Mouse (Mus musculus) cerebellum, adult 9-10 months (tissue): Measurements from ENCODE around the gene Amz2.
"Not testable (repeated sequence)": the region's sequence is repeated elsewhere in the genome, so short reads cannot be mapped to it uniquely, and the experiment has no call there.

Experiments
- DNase-seq: peaks from one replicate; pipeline ENCODE4 v3.0.0; 2022

Gene Amz2

GRCm38 (mm10) chr11:109470921-109471861 is 45.4 kb downstream of the Amz2 start:
- DNase-seq: no peak

DNA sequence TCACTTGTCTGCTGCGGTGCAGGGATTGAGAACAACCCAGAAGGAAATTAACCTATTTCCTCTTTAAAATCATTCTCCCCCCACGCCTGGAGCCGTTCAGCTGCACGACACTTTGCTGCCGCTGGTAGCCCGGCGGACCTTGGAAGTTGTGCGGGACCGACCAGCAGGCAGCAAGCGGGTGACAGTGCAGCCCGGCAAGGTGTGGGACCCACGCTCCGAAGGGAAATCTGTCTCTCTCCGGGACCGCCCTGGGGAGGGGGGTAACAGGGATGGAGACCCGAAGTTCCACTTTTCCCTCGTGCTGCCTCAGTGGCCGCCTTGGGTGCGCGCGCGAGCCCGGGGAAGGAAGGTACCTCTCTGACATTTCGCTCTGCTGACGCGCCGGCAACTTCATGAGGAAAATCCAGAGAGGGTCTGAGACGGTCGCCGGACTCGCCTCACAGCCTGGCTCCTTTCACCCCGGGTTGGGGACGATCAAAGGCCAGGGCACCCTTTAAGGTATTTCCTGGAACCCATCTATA is 46.5 kb downstream of the Amz2 start:
- DNase-seq: peak; percentile 49

DNA sequence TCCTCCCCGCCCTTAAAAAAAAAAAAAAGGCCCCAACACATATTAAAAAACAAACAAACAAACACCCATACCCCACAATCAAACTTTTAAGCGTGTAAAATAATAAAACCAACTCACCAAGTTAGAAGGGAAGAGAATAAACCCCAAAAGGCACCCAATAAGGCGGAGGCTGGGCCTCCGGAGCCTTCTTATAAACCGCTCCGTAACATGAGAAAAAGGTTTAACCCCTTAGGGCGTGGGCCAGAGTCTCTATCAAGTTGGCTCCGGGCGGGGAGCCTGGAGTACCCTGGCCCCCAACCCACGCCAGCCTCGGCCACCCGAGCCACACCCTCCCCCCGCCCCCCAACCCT is 47.0 kb downstream of the Amz2 start:
- DNase-seq: no peak

DNA sequence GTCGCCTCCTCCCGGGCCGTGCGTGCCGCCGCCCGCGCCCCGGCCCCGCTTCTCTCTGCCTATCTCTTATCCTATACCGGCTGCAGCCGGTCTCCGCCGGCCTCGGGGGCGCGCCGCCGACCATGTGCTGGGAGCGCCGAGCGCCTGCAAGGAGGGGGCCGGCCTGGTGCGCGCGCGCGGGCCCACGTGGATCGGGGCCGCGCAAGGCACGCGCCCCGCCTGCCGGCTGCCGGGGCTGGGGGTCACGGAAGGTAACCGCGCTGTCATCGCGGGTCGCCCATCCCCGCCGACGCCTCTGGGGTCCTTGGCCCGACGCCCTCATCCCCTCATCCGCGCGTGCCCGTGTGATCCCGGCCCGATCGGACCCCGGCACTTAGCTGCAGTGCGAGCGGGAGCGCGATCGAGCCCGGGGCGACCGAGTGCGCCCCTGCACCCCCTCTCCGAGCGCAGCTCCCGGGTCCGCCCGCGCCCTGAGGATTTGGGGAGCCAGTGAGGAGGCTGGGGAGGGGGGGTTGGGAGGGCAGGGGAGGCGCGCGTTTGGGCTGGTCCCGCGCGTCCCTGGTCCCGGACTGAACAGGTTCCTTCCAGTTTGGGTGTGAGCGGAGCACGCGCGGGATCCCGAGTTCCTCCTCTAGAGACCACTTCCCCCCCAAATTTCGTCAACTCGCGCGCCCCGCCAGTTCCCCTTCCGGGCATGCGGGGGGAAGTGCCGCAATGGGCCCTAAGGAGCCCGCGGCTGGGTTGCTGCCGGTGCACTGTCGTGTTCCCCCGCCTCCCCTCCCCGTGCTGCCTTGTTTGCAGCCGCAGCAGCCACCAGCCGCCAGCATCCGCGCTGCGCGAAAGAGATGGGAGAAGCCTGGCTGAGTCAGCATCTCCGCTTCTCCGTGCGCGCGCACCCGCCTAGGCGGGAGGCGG is 47.7 kb downstream of the Amz2 start, which contains the start of the genes Arsg and Slc16a6:
Gene Arsg (plus strand): TSS at position 204 of the 915 bp plus-strand sequence.
Gene Slc16a6 (minus strand): TSS at position 428 of the 915 bp plus-strand sequence.
- DNase-seq: peak; percentile 88

DNA sequence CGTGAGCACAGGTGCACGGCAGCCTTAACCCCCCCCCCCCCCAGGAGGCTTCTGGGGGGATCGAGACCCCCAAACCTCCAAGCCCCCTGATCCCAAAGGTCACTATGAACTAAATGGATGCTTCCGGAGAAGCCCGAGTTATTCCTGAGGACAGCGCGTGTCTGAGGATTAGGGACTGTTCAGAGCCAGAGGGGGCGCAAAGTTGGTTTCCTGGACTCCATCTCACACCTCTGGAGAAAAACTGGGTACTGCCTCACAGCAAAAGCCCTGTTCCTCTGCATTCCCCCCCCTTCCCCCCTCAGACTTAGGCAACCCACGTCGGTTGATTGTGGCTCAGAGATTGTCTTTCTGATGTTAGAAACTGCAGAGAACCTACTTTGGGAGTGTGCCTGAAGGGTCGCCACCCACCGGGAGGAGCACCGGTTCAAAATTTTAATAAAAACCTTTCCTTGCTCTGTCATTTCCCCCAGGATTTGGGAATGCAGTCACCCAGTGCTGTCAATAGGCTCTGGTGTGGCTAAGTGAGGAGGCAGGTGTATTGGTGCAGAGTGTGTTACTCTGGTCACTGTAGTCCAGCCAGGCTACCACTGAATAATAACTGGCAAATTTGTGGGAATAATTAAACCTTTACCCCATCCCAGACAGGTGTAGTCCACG is 48.5 kb downstream of the Amz2 start:
- DNase-seq: peak; percentile 50

- no peak for DNase-seq
These were observed 49.1 kb downstream of the Amz2 start for GRCm38 (mm10) chr11:109474836-109475235.

DNA sequence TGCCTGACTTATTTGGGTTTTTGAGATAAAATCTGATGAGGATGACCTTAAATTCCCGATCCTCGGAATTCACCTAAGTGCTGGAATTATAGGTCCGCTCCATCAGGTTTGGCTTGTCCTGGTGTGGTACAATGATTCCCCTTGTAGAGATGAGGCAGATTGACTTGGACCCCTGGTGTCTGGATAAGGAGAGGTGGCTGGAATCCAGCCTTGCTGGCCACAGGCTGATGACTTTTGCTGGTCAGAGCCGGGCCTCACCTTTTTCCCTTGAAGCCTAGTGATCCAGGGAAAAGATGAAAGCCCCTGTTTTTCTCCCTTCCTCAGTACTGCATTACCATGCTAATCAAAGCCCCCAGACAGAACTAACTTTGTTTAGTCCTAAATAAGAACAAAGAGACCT is 50.0 kb downstream of the Amz2 start:
- no peak for DNase-seq

DNA sequence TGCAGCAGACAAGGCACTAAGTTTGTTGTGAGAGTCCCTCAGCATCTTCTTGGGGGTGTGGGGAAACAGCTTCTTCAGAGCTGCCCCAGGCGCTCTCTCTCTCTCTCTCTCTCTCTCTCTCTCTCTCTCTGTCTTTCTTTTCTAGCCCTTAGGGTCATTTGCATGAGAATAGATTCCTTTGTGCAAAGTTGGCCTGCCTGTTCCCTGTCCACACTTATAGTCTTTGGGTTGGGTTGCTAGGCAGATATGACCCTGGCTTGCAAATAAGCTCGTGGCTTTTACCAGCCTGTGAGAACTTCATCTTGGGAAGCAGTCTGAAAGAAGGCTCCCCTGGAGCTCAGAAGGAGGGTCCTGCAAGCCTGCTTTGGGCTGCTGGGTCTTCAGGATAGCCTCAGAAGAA is 50.5 kb downstream of the Amz2 start:
- no peak for DNase-seq

DNA sequence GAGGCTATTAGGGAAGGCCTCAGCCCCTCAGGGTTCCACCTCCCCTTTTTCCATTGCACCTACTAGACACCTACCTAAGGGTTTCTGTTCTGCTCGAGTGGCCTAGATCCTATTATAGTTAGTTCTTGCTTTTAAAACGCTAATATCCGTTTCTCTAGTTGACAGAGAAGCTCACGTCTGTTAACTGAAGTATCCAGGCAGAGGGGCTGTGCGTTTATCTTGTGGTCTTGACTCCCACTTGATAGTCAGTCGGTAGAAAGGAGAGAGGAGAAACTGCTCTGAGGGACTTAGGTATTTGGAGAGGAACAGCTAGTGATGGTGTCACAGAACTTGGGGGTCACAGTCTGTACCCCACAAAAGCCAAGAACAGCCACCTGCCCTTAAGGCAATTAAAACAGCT is 50.9 kb downstream of the Amz2 start:
- DNase-seq: no peak

- DNase-seq: no peak
These were observed 52.0 kb downstream of the Amz2 start for GRCm38 (mm10) chr11:109477606-109478380.

DNA sequence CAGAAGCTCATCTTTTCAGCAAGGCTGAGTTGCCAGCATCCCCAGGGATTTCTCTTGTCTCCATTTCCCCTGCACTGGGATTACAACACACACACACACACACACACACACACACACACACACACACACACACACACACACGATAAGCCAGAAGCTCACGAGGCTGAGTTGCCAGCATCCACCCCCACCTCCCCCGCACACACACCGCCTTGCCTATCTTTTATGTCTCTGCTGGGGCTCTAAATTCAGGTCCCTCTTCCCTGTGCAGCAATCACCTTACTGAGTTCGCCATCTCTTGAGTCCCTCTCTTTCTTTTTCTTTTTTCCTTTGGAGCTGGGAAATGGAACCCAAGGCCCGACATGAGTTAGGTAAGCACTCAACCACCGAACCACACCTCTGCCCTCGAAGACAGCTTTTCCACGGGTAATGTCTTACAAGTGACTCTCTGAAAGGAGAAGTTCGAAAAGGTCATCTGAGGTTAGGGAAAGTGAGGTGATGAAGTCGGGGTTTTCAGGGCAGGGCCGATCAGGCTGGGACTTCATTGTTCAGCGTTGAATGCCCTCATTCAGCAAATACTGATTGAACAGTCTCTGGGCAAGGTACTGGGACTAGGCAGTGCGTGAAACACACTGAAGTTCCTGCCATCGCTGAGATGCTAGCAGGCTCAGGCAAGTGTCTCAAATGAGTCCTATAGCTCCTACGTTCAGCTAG is 54.0 kb downstream of the Amz2 start:
- no peak for DNase-seq

GRCm38 (mm10) chr11:109480440-109480839 is 54.7 kb downstream of the Amz2 start:
- no peak for DNase-seq

DNA sequence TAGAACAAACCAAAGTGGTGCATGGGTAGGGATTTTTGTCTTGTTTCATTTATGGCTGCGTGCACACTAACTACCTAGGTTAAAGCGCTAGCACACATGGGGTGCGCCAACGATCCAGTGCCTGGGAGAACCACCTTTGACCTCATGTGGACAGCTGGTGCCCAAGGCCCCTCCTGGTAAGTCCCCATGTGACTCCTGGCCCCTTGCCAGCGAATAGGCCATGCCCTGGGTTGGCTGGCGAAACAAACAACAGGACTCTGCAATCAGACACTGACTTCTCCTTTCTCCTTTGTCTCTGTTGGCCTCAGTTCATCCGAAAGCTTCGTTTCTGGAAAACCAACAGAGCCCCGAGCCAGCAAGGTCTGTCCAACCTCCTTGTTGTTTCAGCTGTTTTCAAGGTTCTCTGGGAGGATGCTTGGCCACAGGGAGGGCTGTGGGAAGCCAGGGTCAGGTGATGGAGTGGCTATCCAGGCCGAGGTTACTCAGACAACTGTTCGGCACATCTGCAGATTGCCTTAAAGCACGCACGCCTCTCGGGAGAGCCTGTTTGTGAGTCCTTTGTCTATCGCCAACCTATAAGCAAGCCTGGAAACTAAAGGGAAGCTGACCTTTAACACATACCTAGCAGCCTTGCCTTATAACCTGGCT is 59.8 kb downstream of the Amz2 start:
- no peak for DNase-seq

- DNase-seq: no peak
These were observed 61.4 kb downstream of the Amz2 start for GRCm38 (mm10) chr11:109487111-109487510.

DNA sequence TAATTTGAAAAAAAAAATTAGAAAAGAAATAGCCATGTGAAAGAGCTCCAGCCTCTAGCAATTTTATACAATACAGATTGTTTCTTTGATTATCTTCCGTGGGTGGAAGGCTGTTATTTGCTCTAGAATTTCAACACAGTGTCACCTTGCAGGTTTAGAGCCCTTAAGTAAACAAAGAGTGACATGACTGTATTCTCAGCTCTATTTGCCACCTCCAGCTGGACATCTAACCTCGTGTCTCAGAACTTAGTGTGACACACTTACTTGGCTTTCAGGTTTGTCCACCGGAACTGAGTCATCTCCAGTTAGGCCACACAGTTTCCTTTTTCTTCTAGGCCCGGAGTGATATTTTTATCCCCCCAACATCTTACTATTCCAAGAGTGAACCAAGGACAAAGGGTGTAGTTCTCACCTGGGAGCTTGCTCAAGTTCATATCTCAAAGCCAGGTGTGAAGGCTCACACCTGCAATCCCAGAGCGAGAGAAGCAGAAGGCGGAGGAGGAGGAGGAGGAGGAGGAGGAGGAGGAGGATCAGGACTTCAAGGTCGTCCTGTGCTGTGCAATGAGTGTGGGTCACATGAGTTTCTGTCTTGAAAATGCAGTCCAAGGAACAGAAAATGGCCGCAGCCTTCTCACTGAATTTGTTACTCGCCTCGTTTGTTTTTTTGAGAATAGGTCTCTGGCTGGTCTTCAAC is 62.4 kb downstream of the Amz2 start:
- no peak for DNase-seq

- DNase-seq: no peak
These were observed 64.0 kb downstream of the Amz2 start for GRCm38 (mm10) chr11:109489763-109490162.

- DNase-seq: no peak
These were observed 66.1 kb downstream of the Amz2 start for GRCm38 (mm10) chr11:109491844-109492243.

- DNase-seq: not testable (repeated sequence)
These were observed 67.2 kb downstream of the Amz2 start for GRCm38 (mm10) chr11:109492847-109493464.
